Mouse (Mus musculus): ENCODE results near the gene Gm9639.
"Not testable (repeated sequence)": the region's sequence is repeated elsewhere in the genome, so short reads cannot be mapped to it uniquely, and the experiment has no call there.

Gene Gm9639

GRCm38 (mm10) chr10:77753448-77753847 lies 41.4 kb downstream of the Gm9639 start:
- in situ Hi-C loops (cut with MboI, MseI) = no loop called here

GRCm38 (mm10) chr10:77752312-77752711 lies 42.6 kb downstream of the Gm9639 start:
- in situ Hi-C loops (cut with MboI, MseI) = not testable (repeated sequence)

- in situ Hi-C loops (cut with MboI, MseI) = not testable (repeated sequence)
Measured at GRCm38 (mm10) chr10:77751254-77751653, 43.6 kb downstream of the Gm9639 start, which contains the start of gene Gm9736. TSS of gene Gm9736 (minus strand) at chr10:77751354.

- in situ Hi-C loops (cut with MboI, MseI) = not testable (repeated sequence)
Measured at GRCm38 (mm10) chr10:77750686-77751085, 44.2 kb downstream of the Gm9639 start.

All from T-helper 17 cell (primary cell).